Mouse (Mus musculus) layer of hippocampus, postnatal 14 days (tissue): Measurements from ENCODE around the gene Specc1. TPM values are rescaled to one million over a fixed set of nuclear protein-coding genes. Genes with fewer than 3 reads are reported as not detected.
"Not testable (repeated sequence)": the region's sequence is repeated elsewhere in the genome, so short reads cannot be mapped to it uniquely, and the experiment has no call there.

Experiments used
- DNase-seq, 2 experiments: peaks; one replicate each; pipeline ENCODE4 v3.0.0; 2021 to 2022; ENCODE audit warnings: low spot score in 2 of 2, mixed read lengths in 1 of 2
- long read RNA-seq, 2 experiments: library from polyadenylated mRNA; stranded (forward); transcript quantifications; one replicate each; pipeline ENCODE4 v2.0.0; 2021
- total RNA-seq, 2 experiments: library from RNA; stranded (reverse); gene quantifications; 2 replicates each; pipeline ENCODE4 v1.2.3; 2021

The Specc1 gene
- 10 to 100 TPM; 66.1 to 69.8 TPM for total RNA-seq
- long read RNA-seq, experiment 1, transcript Specc1-212 (8 exons, 2,932 nt), result major isoform, 6 of 27 reads
- long read RNA-seq, experiment 1, partial matches to known transcripts, result 8 of 27 reads
- long read RNA-seq, experiment 1, other reads (novel, unspliced or antisense), result 10 of 27 reads
- long read RNA-seq, experiment 2, transcript Specc1-212 (8 exons, 2,932 nt), result major isoform, 11 of 25 reads
- long read RNA-seq, experiment 2, partial matches to known transcripts, result 5 of 25 reads
- long read RNA-seq, experiment 2, other reads (novel, unspliced or antisense), result 8 of 25 reads

GRCm38 (mm10) chr11:61956572-61957295, at the start of gene Specc1:
TSS of gene Specc1 (plus strand) at chr11:61956763.
- peak; percentile 96 to 97 for DNase-seq

DNA sequence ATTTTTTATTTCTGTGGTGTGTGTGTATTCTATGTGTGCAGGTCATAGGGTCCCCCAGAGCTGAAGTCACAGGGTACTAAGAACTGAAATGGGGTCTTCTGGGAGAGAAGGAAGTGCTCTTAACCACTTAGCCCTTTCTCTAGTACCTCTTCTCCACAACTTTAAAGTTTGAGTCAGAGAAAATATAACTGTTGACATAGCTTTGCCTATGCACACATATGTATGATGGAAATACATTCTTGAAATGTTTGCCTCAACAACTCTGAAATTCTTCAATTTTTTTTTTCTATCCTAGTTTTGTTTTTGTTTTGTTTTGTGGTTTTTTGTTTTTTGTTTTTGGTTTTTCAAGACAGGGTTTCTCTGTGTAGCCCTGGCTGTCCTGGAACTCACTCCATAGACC, 48.2 kb upstream of the Specc1 start:
- no peak for DNase-seq

DNA sequence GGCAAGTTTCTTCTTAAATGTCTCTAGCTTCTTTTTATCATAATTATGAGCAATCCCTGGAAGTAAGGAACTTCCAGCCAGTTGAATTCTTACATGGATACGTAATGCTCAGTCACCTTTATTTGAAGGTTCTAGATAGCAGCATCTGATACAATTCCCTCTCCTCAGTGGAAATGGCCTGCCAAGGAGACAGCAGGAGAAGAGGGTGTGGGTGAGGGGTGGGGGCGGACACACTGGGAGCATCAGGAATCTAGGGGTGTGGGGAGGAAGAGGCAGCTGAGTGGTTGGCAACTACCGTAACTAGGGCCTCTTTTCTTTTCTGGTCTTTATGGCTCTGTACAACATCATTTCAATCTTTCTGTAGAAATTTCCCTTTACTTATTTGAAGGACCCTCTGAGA, 36.9 kb upstream of the Specc1 start:
- peak in 1 of 2 experiments; percentile 19 for DNase-seq

- DNase-seq, result no peak
Measured at GRCm38 (mm10) chr11:61923309-61923708, 33.3 kb upstream of the Specc1 start.

- no peak for DNase-seq
Measured at GRCm38 (mm10) chr11:61929323-61930097, 27.1 kb upstream of the Specc1 start.

GRCm38 (mm10) chr11:61930098-61930517, 26.5 kb upstream of the Specc1 start, which contains the start of gene Akap10:
TSS of gene Akap10 (minus strand) at chr11:61930252.
- peak; percentile 93 to 95 for DNase-seq

- no peak for DNase-seq
Measured at GRCm38 (mm10) chr11:61930640-61931586, 25.6 kb upstream of the Specc1 start.

DNA sequence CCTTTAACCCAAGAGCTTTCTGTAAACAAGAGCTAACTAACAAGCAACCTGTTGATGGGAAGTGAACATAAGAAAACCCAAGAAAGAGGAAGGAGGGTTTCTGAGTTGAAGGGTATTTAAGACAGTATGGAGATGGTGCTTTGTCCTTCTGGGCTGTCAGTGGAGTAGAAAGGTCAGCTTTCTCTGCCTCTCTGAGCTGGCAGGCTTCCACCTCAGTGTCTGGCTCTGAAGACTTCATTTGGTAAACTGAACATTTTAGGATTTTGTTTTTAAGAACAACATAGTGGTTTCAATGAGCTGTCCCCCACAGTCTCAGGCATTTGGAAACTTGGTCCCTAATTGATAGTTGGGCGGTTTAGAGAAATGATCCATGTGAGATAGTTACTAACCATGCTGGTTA, 18.8 kb upstream of the Specc1 start:
- no peak for DNase-seq

DNA sequence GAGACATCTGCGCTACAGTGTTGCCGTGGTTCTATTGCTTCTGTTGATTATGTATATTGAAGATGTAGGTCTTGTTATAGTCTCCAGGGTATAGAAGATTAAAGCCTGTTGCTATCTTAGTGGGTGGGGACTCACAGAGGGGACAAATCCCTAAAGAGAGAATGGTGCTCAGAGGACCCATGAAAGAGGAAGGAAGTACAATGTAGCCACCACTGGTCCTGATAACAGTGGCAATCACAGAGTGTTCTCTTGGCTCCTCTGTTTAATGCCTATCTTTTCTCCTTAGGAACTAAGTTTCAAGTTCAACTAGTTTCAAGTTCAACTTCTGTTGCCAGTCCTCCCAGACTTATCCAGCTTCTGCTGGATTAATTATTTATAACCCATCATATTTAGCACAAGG, 13.7 kb upstream of the Specc1 start:
- no peak for DNase-seq

DNA sequence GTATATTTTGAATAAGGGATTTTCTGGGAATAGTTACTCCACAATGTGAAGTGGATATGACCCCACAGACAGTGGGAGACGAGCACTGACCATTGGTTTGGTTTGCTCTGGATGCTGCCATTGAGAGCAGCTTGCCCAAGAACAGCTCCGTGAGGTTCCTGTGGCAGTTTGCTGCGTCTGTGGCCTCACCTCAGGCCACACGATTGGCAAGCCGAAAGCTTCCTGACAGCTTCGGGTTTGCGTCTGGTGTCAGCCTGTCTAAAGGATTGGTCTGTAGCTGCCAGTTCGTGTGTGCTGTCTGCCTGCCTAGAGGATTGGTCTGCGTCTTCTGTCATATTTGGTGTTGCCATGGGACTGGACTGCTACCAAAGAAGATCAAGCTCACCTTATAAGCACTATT, 12.1 kb upstream of the Specc1 start:
- DNase-seq, result no peak

- no peak for DNase-seq
Measured at GRCm38 (mm10) chr11:61946608-61947007, 10.0 kb upstream of the Specc1 start.

DNA sequence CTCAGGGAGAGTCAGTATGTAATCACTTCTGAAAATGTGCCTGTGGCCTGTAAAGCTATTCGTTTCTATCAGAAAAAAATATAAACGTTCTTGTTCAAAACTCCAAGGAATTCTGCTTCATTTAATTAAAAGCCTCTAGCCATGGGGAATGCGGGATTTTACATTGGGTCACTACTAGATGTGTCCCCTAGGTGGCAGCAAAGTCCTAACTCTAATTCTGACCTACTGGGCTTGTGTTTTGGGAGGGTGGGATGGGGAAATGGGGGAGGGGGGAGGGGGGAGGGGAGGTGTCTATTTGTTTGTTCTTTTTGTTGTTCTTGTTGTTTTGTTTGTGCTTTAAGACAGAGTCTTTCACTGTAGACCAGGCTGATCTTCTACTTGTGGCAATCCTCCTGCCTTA, 7.2 kb upstream of the Specc1 start:
- DNase-seq, result peak; percentile 56 to 71

DNA sequence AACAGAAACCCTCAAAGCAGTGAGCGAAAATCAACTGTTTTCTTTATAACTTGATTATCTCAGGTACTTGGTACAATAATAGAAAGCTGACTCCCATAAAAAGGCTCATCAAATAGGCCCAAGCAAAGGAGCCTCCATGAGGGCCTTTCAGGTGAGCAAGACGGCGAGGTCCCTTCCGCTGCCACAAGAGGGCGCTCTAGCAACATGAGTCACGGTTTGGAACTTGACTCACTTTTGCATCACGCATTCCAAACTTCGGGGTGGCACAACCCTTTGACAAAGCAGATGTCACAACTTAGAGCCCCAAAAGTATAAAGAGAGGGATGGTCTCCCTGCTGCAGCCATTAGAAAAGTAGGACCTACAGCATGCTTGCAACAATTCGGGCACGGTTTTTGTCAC, 5.9 kb upstream of the Specc1 start:
- peak; percentile 78 to 80 for DNase-seq

DNA sequence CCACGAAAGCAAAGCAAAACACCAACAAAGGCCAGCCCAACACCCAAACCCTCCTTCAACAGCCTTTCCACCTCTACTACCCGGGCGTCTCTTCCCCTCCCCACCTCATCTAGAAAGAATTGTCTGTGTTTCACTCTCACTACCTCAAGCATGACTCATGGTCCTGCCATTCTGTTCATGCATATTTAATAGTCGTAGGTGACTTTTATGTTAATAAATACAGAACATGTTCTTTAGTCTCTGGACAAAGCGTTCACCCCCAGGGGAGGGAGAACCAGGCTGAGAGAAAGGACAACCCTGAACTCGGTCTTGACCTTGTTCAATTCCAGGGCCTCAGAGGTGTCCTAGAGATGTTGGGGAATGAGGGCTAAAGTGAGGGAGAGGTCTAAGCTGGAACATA, 1.4 kb upstream of the Specc1 start:
- DNase-seq, result no peak

DNA sequence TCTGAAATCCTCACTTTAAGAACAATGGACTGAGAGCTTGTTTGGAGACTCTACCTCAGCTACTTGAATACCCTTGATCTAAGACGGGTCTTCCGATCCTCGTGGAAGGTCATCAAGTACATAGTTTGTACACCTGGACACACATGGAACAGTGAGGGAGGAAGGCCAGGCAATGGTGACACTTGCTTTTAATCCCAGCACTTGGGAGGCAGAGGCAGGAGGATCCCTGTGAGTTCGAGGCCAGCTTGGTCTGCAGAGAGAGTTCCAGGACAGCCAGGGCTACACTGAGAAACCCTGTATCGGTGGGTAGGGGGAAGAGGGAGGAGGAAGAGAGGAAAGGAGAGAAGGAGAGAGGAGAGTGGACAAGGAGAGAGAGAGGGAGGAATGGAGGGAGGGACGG, 612 bp upstream of the Specc1 start:
- no peak for DNase-seq

DNA sequence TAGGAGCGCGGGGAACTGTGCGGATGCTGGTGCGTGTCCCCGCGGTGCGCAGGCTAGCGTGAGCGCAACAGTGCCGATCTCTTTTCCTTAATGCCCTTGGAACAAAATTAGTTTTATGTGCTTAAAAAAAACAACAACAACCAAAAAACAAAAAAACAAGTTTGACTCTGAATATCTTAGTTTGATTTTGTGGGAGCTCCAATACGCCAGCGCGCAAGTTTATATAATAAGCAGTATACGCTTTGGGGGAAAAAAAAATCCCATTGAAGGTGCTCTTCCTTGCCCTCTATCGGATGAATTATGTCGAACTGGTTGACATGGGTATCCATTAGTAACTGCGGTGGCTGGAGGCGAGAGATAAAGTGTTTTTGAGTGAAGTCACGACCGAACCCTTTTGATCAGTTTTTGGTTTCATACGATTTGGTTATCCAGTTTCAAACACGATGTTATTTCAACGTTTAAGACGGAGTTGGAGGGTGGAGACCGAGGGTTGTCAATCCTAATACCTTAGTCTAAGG, 792 bp downstream of the Specc1 start:
- peak in 1 of 2 experiments; percentile 46 for DNase-seq

DNA sequence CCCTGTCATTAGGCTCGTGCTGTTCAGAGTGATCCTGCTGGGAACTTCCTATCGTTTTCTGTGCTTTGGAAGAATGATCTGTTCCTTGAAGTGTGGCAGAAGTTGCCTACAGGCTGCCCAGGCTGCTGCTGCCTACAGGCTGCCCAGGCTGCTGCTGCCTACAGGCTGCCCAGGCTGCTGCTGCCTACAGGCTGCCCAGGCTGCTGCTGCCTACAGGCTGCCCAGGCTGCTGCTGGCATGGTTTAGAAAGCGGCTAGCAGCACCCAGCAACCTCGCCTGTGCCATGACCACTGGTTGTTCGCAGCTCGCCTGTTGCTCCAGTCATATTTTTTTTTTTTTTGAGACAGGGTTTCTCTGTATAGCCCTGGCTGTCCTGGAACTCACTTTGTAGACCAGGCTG, 2.1 kb downstream of the Specc1 start:
- not testable (repeated sequence) for DNase-seq

DNA sequence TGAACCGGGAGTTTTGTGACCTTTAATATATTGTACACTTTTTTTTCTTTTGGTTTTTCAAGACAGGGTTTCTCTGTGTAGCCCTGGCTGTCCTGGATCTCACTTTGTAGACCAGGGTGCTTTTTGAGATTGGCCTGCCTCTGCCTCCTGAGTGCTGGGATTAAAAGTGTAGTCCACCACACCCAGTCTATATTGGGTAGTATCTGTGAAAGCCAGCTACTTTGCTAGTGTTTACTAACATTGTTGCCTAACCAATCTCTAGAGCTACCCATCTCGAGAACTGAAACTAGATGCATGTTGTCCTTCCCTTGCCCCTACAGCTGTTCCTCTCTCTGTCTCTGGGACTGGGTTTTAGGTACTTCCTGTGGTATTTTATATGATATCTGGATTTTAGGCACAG, 3.5 kb downstream of the Specc1 start:
- no peak for DNase-seq

- DNase-seq, result no peak
Measured at GRCm38 (mm10) chr11:61962684-61963083, 6.1 kb downstream of the Specc1 start.

- no peak for DNase-seq
Measured at GRCm38 (mm10) chr11:61963193-61963592, 6.6 kb downstream of the Specc1 start.
